Comparison of ENCODE assay signal across 22 mouse cellular contexts in genomic region chr13:51093430-51093829, GRCm38 (mm10).
"Had no signal": no experiment of that assay in that cellular context is flagged by ENCODE, and none has a peak within 500 bp of the region (broad histone marks: within the 10 kb centered on the region; RNA-seq: fewer than 3 reads in every experiment).

No protein-coding gene starts in this region.

- H3K9me3 ChIP-seq: heart, embryonic 10.5 days; heart, embryonic 12.5 days; hindbrain, embryonic 10.5 days; hindbrain, embryonic 12.5 days; intestine, embryonic 15.5 days; limb, embryonic 10.5 days; limb, embryonic 12.5 days; liver, embryonic 12.5 days had no signal

- H3K4me2 ChIP-seq: heart, embryonic 12.5 days; hindbrain, embryonic 12.5 days; hindbrain, embryonic 14.5 days; intestine, embryonic 15.5 days; limb, embryonic 12.5 days; liver, embryonic 12.5 days had no signal

- H3K4me3 ChIP-seq: gastrocnemius, adult 2 months; heart, embryonic 10.5 days; heart, embryonic 12.5 days; hindbrain, embryonic 10.5 days; hindbrain, embryonic 12.5 days; intestine, embryonic 15.5 days; layer of hippocampus, adult 2 months; left cerebral cortex, adult 2 months; limb, embryonic 10.5 days; limb, embryonic 12.5 days; liver, embryonic 12.5 days had no signal

- DNase-seq: gastrocnemius, adult 2 months; gastrocnemius, postnatal 10 days; gastrocnemius, postnatal 25 days; heart, adult 18-20 months; heart, postnatal 10 days; heart, postnatal 4 days; kidney, postnatal 14 days had no signal

- H3K4me1 ChIP-seq: heart, embryonic 10.5 days; heart, embryonic 12.5 days; hindbrain, embryonic 12.5 days; limb, embryonic 12.5 days; liver, embryonic 12.5 days had no signal

- H3K9ac ChIP-seq: heart, embryonic 12.5 days; hindbrain, embryonic 12.5 days; hindbrain, embryonic 14.5 days; intestine, embryonic 15.5 days; limb, embryonic 12.5 days; liver, embryonic 12.5 days; liver, embryonic 14.5 days had no signal

- ATAC-seq: hindbrain, embryonic 16.5 days; inflammation-experienced regulatory T-cells, adult 6 months; liver, embryonic 12.5 days had no signal

- H3K27ac ChIP-seq: gastrocnemius, adult 2 months; heart, embryonic 10.5 days; hindbrain, embryonic 10.5 days; hindbrain, embryonic 12.5 days; hindbrain, embryonic 14.5 days; intestine, embryonic 15.5 days; kidney, postnatal 0 days; layer of hippocampus, adult 2 months; left cerebral cortex, adult 2 months; limb, embryonic 10.5 days; limb, embryonic 12.5 days; liver, embryonic 12.5 days; liver, embryonic 14.5 days had no signal

- H3K36me3 ChIP-seq: heart, embryonic 10.5 days; heart, embryonic 12.5 days; hindbrain, embryonic 10.5 days; hindbrain, embryonic 12.5 days; intestine, embryonic 15.5 days; limb, embryonic 10.5 days; limb, embryonic 12.5 days; liver, embryonic 12.5 days had no signal

- H3K27me3 ChIP-seq: heart, embryonic 12.5 days; hindbrain, embryonic 12.5 days; intestine, embryonic 15.5 days; limb, embryonic 12.5 days; liver, embryonic 12.5 days had no signal
